Mouse (Mus musculus) ES-CJ7 (cell line): ENCODE data around the gene Aox2.
A peak's percentile ranks its signal among the peaks of the same experiment; 100 is the strongest.

Experiments
- DNase-seq: peaks from one replicate; pipeline ENCODE4 v3.0.0; 2011; ENCODE audit warnings: low read depth, low spot score

Gene Aox2

DNA sequence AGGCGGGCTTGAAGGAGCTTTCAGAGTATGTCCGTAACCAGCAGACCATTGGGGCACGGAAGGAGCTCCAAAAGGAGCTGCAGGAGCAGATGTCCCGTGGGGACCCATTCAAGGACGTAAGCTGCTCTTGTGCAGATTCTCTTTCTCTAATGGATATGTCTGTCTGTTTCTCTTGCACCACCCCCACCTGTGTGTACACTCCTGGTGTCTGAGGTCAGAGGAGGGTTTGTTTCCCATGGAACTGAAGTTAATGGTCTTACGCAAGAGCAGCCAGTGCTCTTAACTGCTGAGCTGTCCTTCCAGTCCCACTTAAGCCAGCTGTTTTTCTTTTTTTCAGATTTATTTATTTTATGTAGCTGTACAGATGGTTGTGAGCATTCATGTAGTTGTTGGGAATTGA is 123.3 kb downstream of the Aox2 start:
- DNase-seq = no peak

DNA sequence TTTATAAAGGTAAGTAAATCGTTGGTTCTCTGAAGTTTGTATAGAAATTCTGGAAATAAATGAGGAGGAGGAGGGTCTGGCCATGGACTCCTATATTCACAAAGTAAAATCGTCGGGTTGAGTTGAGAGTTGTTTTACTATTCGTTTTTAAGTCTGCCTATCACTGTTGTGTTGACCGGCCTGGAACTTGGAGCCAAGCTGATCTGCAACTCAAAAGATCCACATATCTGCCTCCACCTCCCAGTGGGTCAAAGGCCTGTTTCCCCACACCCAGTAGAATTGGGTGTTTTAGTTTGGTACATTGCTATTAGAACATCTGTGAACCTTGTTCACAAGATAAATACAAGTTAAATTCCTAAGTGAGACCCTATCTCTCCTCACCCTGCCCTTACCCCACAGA is 125.6 kb downstream of the Aox2 start:
- DNase-seq = no peak

DNA sequence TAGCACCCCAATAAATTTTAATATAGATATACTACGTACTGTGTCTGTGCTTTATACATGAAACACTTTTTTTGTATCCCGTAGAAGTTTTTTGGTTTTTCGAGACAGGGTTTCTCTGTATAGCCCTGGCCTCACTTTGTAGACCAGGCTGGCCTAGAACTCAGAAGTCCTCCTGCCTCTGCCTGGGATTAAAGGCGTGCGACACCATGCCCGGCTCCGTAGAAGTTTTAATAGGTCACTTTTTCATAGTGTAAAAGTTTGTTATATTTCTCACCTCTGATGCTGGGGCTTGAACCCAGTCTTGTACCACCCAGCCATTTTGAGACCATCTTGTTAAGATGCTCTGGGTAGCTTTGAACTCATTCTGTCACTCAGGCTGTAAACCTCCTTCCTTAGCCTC is 129.2 kb downstream of the Aox2 start:
- DNase-seq = no peak

DNA sequence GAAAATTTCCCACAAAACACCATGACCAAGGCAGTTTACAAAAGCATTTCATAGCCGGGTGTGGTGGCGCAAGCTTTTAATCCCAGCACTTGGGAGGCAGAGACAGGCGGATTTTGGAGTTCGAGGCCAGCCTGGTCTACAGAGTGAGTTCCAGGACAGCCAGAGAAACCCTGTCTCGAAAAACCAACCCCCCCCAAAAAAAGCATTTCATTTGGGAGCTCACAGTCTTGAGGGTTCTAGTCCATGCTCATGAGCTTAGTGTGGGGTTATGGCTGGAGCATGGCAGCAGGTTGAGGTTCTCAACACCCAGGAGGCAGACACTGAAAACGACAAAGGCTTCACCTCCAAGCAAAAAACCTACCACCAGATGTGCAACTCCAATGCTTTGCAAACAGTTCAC is 130.0 kb downstream of the Aox2 start:
- DNase-seq = no peak

DNA sequence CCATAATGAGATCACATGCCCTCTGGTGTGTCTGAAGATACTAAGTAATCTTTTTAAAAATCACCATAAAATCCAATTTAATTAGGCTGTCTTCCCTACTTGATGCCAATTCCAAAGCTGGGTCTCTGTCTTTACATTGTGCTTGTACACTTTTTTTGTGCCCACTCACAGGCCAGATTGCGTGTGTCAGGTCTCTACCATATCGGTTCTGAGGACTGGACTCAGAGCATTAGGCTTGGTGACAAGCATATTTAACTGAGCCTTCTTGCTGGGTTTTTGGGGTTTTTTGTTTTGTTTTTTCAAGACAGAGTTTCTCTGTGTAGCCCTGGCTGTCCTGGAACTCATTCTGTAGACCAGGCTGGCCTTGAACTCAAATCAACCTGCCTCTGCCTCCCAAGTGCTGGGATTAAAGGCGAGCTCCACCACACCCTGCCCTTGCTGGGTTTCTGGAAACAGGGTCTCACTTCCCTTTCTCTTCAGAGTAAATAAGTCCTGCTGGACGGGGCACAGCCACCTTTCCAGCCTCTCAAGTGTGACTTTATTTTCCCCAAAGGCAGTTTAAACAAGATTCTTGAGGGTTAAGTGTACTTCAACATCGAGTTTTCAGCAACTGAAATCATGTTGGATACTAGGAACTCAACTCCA is 131.5 kb downstream of the Aox2 start:
- DNase-seq = no peak

DNA sequence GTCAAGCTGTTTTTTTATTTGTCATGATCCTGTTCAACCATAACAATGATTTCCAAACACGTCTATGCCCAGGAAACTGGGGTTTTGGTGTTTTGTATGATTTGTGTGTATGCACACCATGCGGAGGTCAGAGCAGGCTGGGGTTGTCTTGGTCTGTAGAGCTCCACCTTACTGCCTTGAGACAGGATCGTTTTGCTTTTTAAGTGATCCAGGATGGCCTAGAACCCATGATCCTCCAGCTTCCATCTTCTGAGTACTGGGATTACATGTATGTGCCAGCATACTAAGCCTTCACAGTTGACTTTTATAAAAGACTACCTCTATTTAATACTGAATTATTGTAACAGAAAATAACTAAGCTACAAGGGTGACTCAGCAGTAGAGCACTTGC is 132.1 kb downstream of the Aox2 start:
- DNase-seq = no peak

DNA sequence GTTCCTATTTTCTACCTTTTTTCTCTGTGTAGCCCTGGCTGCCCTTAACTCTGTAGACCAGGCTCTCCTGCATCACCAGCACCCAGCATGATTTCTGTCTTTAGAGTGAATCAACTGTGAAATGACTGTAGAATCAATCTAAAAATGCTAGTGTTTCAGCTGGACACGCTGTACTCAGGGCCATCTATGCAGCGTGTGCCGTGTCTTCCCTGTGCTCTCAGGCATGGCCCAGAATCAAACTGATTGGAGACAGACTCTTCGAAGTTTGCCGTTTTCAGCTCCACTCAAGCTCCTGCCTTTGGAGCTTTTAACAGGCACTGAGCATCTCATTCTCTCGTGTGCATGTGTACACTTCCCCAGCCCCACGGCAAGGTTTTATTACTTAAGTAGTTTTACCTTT is 132.7 kb downstream of the Aox2 start:
- no peak for DNase-seq

DNA sequence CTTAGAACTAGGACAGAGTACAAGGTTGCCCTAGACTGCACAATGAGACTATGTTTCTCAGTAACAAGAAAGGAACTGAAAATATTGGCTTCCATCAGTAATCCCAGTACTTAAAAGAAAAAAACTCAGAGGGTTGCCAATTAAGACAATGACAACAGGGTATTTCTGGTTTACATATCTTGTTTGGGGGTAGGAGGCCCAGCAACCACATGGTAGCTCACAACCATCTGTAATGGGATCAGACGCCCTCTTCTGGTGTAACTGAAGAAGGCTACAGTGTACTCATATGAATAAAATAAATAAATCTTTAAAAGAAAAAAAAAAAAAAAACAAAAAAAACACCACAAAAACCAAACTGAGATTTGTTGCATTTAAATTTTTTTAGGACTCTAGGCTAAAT is 137.3 kb downstream of the Aox2 start:
- DNase-seq = no peak

DNA sequence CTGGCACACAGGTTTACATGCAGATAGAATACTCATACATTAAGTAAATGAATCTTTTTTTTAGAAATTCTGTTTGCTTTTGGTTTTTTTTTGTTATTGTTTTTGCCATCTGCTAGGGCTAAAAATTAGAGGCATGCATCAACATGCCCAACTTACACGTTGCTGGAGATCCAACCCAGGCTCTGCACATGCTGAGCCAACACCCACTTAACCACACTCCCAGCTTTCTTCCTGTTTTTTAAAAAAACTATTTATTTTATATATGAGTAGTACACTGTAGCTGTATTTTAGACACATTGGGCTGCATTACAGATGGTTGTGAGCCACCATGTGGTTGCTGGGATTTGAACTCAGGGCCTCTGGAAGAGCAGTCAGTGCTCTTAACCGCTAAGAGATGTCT is 137.9 kb downstream of the Aox2 start:
- no peak for DNase-seq

DNA sequence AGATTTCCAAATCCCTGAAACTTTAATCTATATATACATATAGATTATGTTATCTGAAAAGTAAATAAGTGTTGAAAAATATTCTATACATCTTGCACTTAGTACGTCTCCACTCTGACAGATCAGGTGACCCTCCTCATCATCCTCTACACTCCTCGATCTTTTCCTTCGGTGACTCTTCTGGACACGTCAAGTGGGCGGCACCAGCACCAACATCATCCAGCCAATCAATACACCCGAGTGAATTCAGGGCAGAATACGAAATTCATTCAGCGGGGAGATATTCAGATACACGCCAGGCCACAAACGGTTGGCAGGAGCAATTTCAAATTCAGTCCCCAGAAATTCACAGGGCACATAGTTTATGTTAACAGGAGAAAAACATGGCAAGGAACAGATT is 141.9 kb downstream of the Aox2 start:
- peak; percentile 32 for DNase-seq

DNA sequence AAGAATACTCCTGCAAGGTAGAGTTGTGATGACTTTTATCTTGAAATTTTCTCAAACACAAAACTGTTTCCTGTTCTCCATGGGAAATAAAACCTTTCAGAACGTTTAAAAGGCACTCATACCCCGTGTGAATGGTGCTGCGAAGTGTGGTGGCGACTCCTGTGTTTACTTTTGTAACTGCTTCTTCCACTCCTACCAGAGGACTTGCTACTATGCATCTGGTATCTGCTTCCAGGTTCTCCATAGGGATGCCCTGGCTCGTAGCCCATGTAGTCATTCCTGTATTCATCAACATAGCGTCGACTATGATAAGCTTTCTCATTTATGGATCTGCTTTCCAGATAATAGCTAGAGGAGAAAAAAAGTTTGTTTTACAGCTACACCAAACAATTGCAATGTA is 142.8 kb downstream of the Aox2 start:
- peak; percentile 57 for DNase-seq

DNA sequence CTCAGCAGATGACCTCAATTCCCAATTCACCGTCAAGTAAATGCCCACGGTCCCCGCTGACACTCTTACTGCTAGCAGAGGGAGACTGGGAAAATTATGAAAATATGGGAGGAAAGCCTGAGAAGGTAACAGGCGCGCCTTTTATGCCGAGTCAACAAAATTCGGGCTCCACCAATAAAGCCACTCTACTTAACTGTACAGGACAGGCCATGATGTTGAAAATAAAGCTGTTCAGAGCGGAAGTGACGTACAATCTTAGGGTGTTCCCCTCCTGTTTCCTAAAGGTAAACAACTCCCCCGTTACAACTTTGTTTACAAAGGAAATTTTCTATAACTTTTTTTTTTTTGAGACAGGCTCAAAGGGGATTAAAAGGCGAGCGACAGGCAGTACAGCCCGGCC is 144.8 kb downstream of the Aox2 start:
- DNase-seq = peak; percentile 73

DNA sequence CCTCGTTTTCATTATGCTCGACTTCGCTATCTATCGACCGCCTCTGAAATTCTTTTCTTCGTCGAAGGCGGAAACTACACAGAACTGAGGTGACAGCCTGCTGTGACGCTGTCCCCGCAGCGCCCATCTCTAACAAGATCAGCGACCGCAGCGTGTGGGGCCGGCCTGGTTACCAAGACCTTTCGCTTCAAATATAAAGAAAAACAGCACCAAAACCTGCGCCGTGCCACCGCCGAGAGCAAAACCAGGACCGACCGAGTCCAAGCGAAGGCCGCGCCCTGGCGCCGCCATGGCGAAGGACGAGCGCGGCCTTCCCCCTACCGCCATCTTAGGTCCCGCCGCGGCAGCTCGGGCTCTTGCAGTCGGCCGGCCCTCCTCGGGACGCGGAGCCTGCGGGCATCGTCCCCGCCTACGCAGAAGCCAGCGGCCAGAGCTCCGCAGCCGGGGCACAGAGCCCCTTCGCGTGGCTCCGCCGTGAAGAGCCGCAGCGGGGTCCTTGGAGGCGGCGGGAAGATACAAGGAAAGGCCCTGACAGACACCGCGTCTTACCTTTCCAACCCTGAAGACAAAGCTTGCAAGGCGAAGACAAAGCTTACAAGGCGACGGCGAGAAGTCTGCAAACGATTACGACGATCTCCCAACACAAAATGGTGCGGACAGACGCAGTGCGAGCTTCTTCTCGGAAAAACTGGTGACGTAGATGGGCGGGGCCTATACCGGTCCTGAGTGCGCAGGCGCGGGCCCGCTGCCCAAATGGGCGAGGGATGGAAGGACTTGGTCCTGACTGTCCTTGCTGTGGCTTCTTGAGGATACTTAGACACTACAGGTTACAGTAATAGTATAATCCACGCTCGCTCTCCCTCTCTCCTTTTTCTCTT is 145.5 kb downstream of the Aox2 start, which contains the start of gene Clk1:
Gene Clk1, minus strand, starts transcription at position 696 of the 878 bp plus-strand sequence.
- DNase-seq = peak; percentile 95

DNA sequence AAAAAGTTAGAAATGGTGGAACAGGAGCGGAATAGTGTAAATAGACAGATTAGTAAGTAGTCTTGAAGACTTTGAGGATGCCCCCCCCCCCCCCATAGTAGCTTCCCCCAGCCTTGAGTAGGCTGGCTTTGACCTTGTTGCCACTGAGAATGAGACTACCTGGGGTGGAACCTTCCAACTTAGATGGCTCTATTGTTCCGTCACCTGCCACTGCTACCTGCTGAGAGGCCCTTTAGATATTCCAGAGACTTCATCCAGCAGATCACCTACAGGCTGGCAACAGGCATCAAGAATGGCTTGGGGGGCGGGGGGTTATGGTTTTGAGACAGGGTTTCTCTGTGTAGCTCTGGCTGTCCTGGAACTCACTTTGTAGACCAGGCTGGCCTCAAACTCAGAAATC is 146.4 kb downstream of the Aox2 start:
- DNase-seq = peak; percentile 96
